Mouse (Mus musculus): ENCODE measurements around the gene Plekhm1.
"Not testable (repeated sequence)": the region's sequence is repeated elsewhere in the genome, so short reads cannot be mapped to it uniquely, and the experiment has no call there.

DNA sequence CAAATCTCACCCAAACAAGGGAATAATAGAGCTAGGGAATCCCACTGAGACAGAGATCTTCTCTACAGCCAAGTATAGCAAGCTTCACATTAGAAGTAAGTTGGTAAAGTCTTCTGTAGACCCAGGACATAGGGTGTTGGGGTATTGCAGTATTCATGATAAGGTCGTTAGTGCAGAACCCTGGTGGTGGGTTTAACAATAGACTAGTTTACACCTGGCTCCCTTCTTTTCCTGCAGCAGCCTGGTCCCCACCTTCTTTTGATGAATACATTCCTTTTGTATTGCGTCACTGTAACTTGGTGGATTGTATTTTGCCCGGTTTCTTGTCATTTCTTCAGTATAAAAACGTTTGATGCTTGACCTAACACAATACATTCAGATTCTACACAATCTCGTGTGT lies 5.4 kb downstream of the Plekhm1 start:
- TF ChIP-seq CTCF, EP300 (IDR thresholded peaks at IDR 0.05; ENCODE audit: low read depth): not testable (repeated sequence)

Measured in liver, postnatal 0 days (tissue).